Comparison of ENCODE assay signal across 7 mouse cellular contexts in genomic region chr9:21508871-21509404, GRCm38 (mm10). TPM values are rescaled to one million over a fixed set of nuclear protein-coding genes. Genes with fewer than 3 reads are reported as not detected.
DNase-seq lines count a peak whose midpoint lies in the region; ATAC-seq and TF ChIP-seq lines count a peak whose summit lies in the region.

No protein-coding gene starts in this region.

- DNase-seq in lung, adult 2 months: no peak
- no peak for DNase-seq in forebrain, embryonic 11.5 days (ENCODE audit: low spot score)
- no peak for DNase-seq in limb, embryonic 10.5 days (ENCODE audit: low spot score)
- no peak for DNase-seq in left cerebral cortex, adult 8-10 months (ENCODE audit: low spot score in 2 of 2)
- DNase-seq in right cerebral cortex, adult 2 months (ENCODE audit: low spot score in 2 of 2): no peak

- H3K9me3 ChIP-seq in lung, embryonic 15.5 days: no peaks in the 10 kb centered on the region
- H3K9me3 ChIP-seq in forebrain, embryonic 11.5 days (ENCODE audit: control insufficient read depth, low read length): no peaks in the 10 kb centered on the region
- no peaks in the 10 kb centered on the region for H3K9me3 ChIP-seq in limb, embryonic 10.5 days (replicated peaks)
- H3K9me3 ChIP-seq in stomach, embryonic 14.5 days (ENCODE audit: control insufficient read depth, low read depth, low read length): no peaks in the 10 kb centered on the region

- peaks cover 38% of the 10 kb centered on the region for H3K36me3 ChIP-seq in lung, embryonic 15.5 days
- peaks cover 6% of the 10 kb centered on the region; the same call in 1 of the 2 replicates for H3K36me3 ChIP-seq in forebrain, embryonic 11.5 days (ENCODE audit: control insufficient read depth, insufficient read depth, low read length)
- peaks cover 53% of the 10 kb centered on the region for H3K36me3 ChIP-seq in limb, embryonic 10.5 days
- peaks cover 41% of the 10 kb centered on the region for H3K36me3 ChIP-seq in stomach, embryonic 14.5 days (ENCODE audit: control insufficient read depth, insufficient read depth, low read length)

- WGBS in lung, embryonic 15.5 days: 68% methylated on average over 7 of the region's 7 CpGs
- WGBS in lung, adult 2 months: 61% methylated on average over 7 of the region's 7 CpGs
- WGBS in forebrain, embryonic 11.5 days: 86% methylated on average over 7 of the region's 7 CpGs
- WGBS in limb, embryonic 10.5 days: 80% methylated on average over 7 of the region's 7 CpGs
- WGBS in stomach, embryonic 14.5 days: 73% methylated on average over 7 of the region's 7 CpGs

- no peak for TF ChIP-seq POLR2A in lung, adult 2 months (IDR thresholded peaks at IDR 0.05; ENCODE audit: borderline replicate concordance, extremely low read depth, low read depth, low read length)

- H3K4me3 ChIP-seq in lung, embryonic 15.5 days: peak overlapping the region; percentile 86
- no peak overlapping the region for H3K4me3 ChIP-seq in lung, adult 2 months (replicated peaks; ENCODE audit: extremely low read depth, low read depth, low read length)
- peak overlapping the region; percentile 70 for H3K4me3 ChIP-seq in forebrain, embryonic 11.5 days (ENCODE audit: low read depth, low read length)
- peak overlapping the region; percentile 75 for H3K4me3 ChIP-seq in limb, embryonic 10.5 days
- peak overlapping the region; percentile 61 for H3K4me3 ChIP-seq in stomach, embryonic 14.5 days (ENCODE audit: low read depth, low read length)

- no peak overlapping the region for H3K27ac ChIP-seq in lung, embryonic 15.5 days
- no peak overlapping the region for H3K27ac ChIP-seq in forebrain, embryonic 11.5 days (ENCODE audit: low read depth, low read length)
- H3K27ac ChIP-seq in limb, embryonic 10.5 days: peak overlapping the region; percentile 91; the same call in 1 of the 2 replicates
- H3K27ac ChIP-seq in stomach, embryonic 14.5 days (ENCODE audit: low read length): no peak overlapping the region

- ATAC-seq in lung, embryonic 15.5 days (ENCODE audit: borderline replicate concordance, extremely low read depth, low FRiP score, low TSS enrichment): no peak
- ATAC-seq in forebrain, embryonic 11.5 days (replicated peaks; ENCODE audit: low FRiP score): no peak
- ATAC-seq in stomach, embryonic 14.5 days (ENCODE audit: insufficient number of reproducible peaks, insufficient read depth, low FRiP score, low read depth): no peak

- peaks cover 19% of the 10 kb centered on the region for H3K4me1 ChIP-seq in lung, embryonic 15.5 days
- H3K4me1 ChIP-seq in lung, adult 2 months (ENCODE audit: control insufficient read depth, insufficient read depth, low read length): peaks cover 8% of the 10 kb centered on the region; the same call in 1 of the 2 replicates
- H3K4me1 ChIP-seq in forebrain, embryonic 11.5 days (replicated peaks; ENCODE audit: control insufficient read depth, insufficient read depth, low read length): peaks cover 6% of the 10 kb centered on the region; the same call in 1 of the 2 replicates
- H3K4me1 ChIP-seq in limb, embryonic 10.5 days: peaks cover 16% of the 10 kb centered on the region
- H3K4me1 ChIP-seq in stomach, embryonic 14.5 days (ENCODE audit: control insufficient read depth, insufficient read depth, low read length): peaks cover 9% of the 10 kb centered on the region; the same call in 1 of the 2 replicates

- H3K27me3 ChIP-seq in lung, embryonic 15.5 days: no peaks in the 10 kb centered on the region
- H3K27me3 ChIP-seq in forebrain, embryonic 11.5 days (ENCODE audit: control insufficient read depth, insufficient read depth, low read length): no peaks in the 10 kb centered on the region
- no peaks in the 10 kb centered on the region for H3K27me3 ChIP-seq in limb, embryonic 10.5 days (ENCODE audit: low read depth, poor library complexity, severe bottlenecking)
- H3K27me3 ChIP-seq in stomach, embryonic 14.5 days (ENCODE audit: control insufficient read depth, insufficient read depth, low read length): no peaks in the 10 kb centered on the region

- H3K4me2 ChIP-seq in lung, embryonic 15.5 days: peak overlapping the region; percentile 67
- peak overlapping the region; percentile 67 for H3K4me2 ChIP-seq in forebrain, embryonic 11.5 days (ENCODE audit: low read depth, low read length, severe bottlenecking)
- H3K4me2 ChIP-seq in stomach, embryonic 14.5 days (replicated peaks; ENCODE audit: low read depth, low read length): peak overlapping the region; percentile 54

- no peak for TF ChIP-seq CTCF in lung, adult 2 months (IDR thresholded peaks at IDR 0.05; ENCODE audit: insufficient read depth, low read length)

- peak overlapping the region; percentile 81 for H3K9ac ChIP-seq in lung, embryonic 15.5 days
- H3K9ac ChIP-seq in forebrain, embryonic 11.5 days (ENCODE audit: low read length): no peak overlapping the region
- no peak overlapping the region for H3K9ac ChIP-seq in stomach, embryonic 14.5 days (replicated peaks; ENCODE audit: low read depth, low read length)

RNA-seq across cellular contexts. Expression of gene Tmed1, which starts 1.1 kb away (rescaled TPM):
- 119 and 123 TPM in 2 replicates for polyA plus RNA-seq in lung, embryonic 15.5 days (2015; fragmentation: Nextera tagmentation; extraction: Ambion mirVana)
- polyA plus RNA-seq in lung, adult 2 months (2012; rRNA removed): 26.5 and 28.4 TPM in 2 replicates
- polyA plus RNA-seq in forebrain, embryonic 11.5 days (2014; fragmentation: Nextera tagmentation; extraction: Ambion mirVana): 83.1 and 83.5 TPM in 2 replicates
- polyA plus RNA-seq in limb, embryonic 10.5 days (2016; fragmentation: Nextera tagmentation; extraction: Ambion mirVana): 130 and 137 TPM in 2 replicates
- polyA plus RNA-seq in stomach, embryonic 14.5 days (2014; fragmentation: Nextera tagmentation; extraction: Ambion mirVana): 92.8 and 94.5 TPM in 2 replicates
- 10 to 100 TPM; 15.1 to 18.4 (median 16.4) TPM for total RNA-seq in left cerebral cortex, adult 8-10 months (2022)

RNA-seq across cellular contexts. Expression of gene AB124611, which starts 17.0 kb away (rescaled TPM):
- polyA plus RNA-seq in lung, embryonic 15.5 days (2015; fragmentation: Nextera tagmentation; extraction: Ambion mirVana): 3.2 and 3.9 TPM in 2 replicates
- 7.8 and 11.3 TPM in 2 replicates for polyA plus RNA-seq in lung, adult 2 months (2012; rRNA removed)
- polyA plus RNA-seq in forebrain, embryonic 11.5 days (2014; fragmentation: Nextera tagmentation; extraction: Ambion mirVana): 5.6 and 5.7 TPM in 2 replicates
- 3.6 and 4.3 TPM in 2 replicates for polyA plus RNA-seq in limb, embryonic 10.5 days (2016; fragmentation: Nextera tagmentation; extraction: Ambion mirVana)
- polyA plus RNA-seq in stomach, embryonic 14.5 days (2014; fragmentation: Nextera tagmentation; extraction: Ambion mirVana): 5.9 and 6.0 TPM in 2 replicates
- total RNA-seq in left cerebral cortex, adult 8-10 months (2022): under 1 TPM in 3 of 4 experiments, not detected in 1; 0.27 to 0.68 (median 0.41) TPM

RNA-seq across cellular contexts. Expression of gene Carm1, which starts 37.8 kb away (rescaled TPM):
- 43.7 and 47.3 TPM in 2 replicates for polyA plus RNA-seq in lung, embryonic 15.5 days (2015; fragmentation: Nextera tagmentation; extraction: Ambion mirVana)
- polyA plus RNA-seq in lung, adult 2 months (2012; rRNA removed): 73.3 and 85.3 TPM in 2 replicates
- 78.0 and 93.0 TPM in 2 replicates for polyA plus RNA-seq in forebrain, embryonic 11.5 days (2014; fragmentation: Nextera tagmentation; extraction: Ambion mirVana)
- polyA plus RNA-seq in limb, embryonic 10.5 days (2016; fragmentation: Nextera tagmentation; extraction: Ambion mirVana): 85.8 and 100 TPM in 2 replicates
- polyA plus RNA-seq in stomach, embryonic 14.5 days (2014; fragmentation: Nextera tagmentation; extraction: Ambion mirVana): 39.7 and 42.7 TPM in 2 replicates
- total RNA-seq in left cerebral cortex, adult 8-10 months (2022): 10 to 100 TPM; 76.4 to 91.3 (median 83.1) TPM
